Mouse (Mus musculus): ENCODE results near the gene BC067074.

DNA sequence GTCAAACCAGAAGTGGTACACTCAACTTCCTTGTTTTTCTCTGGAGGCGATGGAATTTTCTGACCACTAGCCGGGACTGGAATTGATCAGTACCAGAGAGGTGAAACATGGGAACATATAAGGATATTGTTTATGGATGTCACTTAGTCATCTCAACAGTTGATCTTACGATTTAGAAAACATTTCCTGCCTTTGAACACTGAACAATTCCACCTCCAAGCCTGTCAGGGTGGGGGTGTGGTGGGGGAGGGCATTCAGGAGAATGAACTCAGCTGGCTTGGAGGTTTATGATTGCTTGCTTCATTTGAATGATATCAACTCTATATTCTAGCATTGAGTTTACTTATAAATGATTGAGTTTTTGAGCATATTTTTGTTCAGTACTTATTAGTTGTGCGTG, 13.6 kb downstream of the BC067074 start:
- TF ChIP-seq CTCF (IDR thresholded peaks at IDR 0.05; ENCODE audit: control insufficient read depth, insufficient read depth, insufficient replicate concordance, low read depth, low read length) (no peak), POLR2A (IDR thresholded peaks at IDR 0.05; ENCODE audit: control insufficient read depth, low read depth, low read length) (no peak)
